Mouse (Mus musculus): ENCODE measurements around the gene Cxcr1. TPM values are rescaled to one million over a fixed set of nuclear protein-coding genes. Genes with fewer than 3 reads are reported as not detected.

Cxcr1 gene
- polyA plus RNA-seq, 1 experiment from 2014 or later, result not detected

- Histone ChIP-seq H3K27me3 (ENCODE audit: control insufficient read depth, insufficient read depth, low read length) (no peaks in the 10 kb centered on the region), H3K4me2 (ENCODE audit: low read depth, low read length) (no peak overlapping the region), H3K9ac (replicated peaks; ENCODE audit: low read depth, low read length) (no peak overlapping the region), H3K9me3 (ENCODE audit: control insufficient read depth, low read length) (no peaks in the 10 kb centered on the region), H3K4me1 (ENCODE audit: control insufficient read depth, insufficient read depth, low read length) (0 out of 2 replicates have a peak, but pooled peaks cover 2% of the 10 kb centered on the region), H3K36me3 (ENCODE audit: control insufficient read depth, insufficient read depth, low read length) (no peaks in the 10 kb centered on the region), H3K27ac (ENCODE audit: low read depth, low read length) (no peak overlapping the region), H3K4me3 (ENCODE audit: low read depth, low read length) (no peak overlapping the region)
- no peak for ATAC-seq (ENCODE audit: low read depth)
- WGBS, result 88% methylated on average over 7 of the region's 7 CpGs
Observed at GRCm38 (mm10) chr1:74201048-74201844, 6.8 kb upstream of the Cxcr1 start.

GRCm38 (mm10) chr1:74199046-74199445 lies 4.6 kb upstream of the Cxcr1 start:
- Histone ChIP-seq H3K9me3 (ENCODE audit: control insufficient read depth, low read length) (no peaks in the 10 kb centered on the region), H3K27me3 (ENCODE audit: control insufficient read depth, insufficient read depth, low read length) (no peaks in the 10 kb centered on the region), H3K9ac (replicated peaks; ENCODE audit: low read depth, low read length) (no peak overlapping the region), H3K27ac (ENCODE audit: low read depth, low read length) (no peak overlapping the region), H3K4me3 (ENCODE audit: low read depth, low read length) (no peak overlapping the region), H3K4me2 (ENCODE audit: low read depth, low read length) (no peak overlapping the region), H3K36me3 (ENCODE audit: control insufficient read depth, insufficient read depth, low read length) (no peaks in the 10 kb centered on the region), H3K4me1 (ENCODE audit: control insufficient read depth, insufficient read depth, low read length) (no peaks in the 10 kb centered on the region)
- WGBS, result 76% methylated on average over 8 of the region's 8 CpGs
- no peak for ATAC-seq (ENCODE audit: low read depth)

- no peak for ATAC-seq (ENCODE audit: low read depth)
Observed at GRCm38 (mm10) chr1:74197726-74198470, 3.5 kb upstream of the Cxcr1 start.

GRCm38 (mm10) chr1:74196621-74197419 lies 2.4 kb upstream of the Cxcr1 start:
- no peak overlapping the region for H3K27ac ChIP-seq (ENCODE audit: low read depth, low read length)
- 85% methylated on average over 17 of the region's 17 CpGs for WGBS
- H3K4me2 ChIP-seq (ENCODE audit: low read depth, low read length), result no peak overlapping the region
- H3K9ac ChIP-seq (replicated peaks; ENCODE audit: low read depth, low read length), result no peak overlapping the region
- no peak for ATAC-seq (ENCODE audit: low read depth)
- no peaks in the 10 kb centered on the region for H3K36me3 ChIP-seq (ENCODE audit: control insufficient read depth, insufficient read depth, low read length)
- no peaks in the 10 kb centered on the region for H3K27me3 ChIP-seq (ENCODE audit: control insufficient read depth, insufficient read depth, low read length)
- no peaks in the 10 kb centered on the region for H3K9me3 ChIP-seq (ENCODE audit: control insufficient read depth, low read length)
- H3K4me3 ChIP-seq (ENCODE audit: low read depth, low read length), result no peak overlapping the region
- no peaks in the 10 kb centered on the region for H3K4me1 ChIP-seq (ENCODE audit: control insufficient read depth, insufficient read depth, low read length)

More at GRCm38 (mm10) chr1:74197726-74198470, 3.5 kb upstream of the Cxcr1 start:
- no peak overlapping the region for H3K9ac ChIP-seq (replicated peaks; ENCODE audit: low read depth, low read length)
- H3K27me3 ChIP-seq (ENCODE audit: control insufficient read depth, insufficient read depth, low read length), result no peaks in the 10 kb centered on the region
- no peak overlapping the region for H3K4me2 ChIP-seq (ENCODE audit: low read depth, low read length)
- no peaks in the 10 kb centered on the region for H3K36me3 ChIP-seq (ENCODE audit: control insufficient read depth, insufficient read depth, low read length)
- 88% methylated on average over 12 of the region's 12 CpGs for WGBS
- no peaks in the 10 kb centered on the region for H3K4me1 ChIP-seq (ENCODE audit: control insufficient read depth, insufficient read depth, low read length)
- no peak overlapping the region for H3K27ac ChIP-seq (ENCODE audit: low read depth, low read length)
- H3K4me3 ChIP-seq (ENCODE audit: low read depth, low read length), result no peak overlapping the region
- H3K9me3 ChIP-seq (ENCODE audit: control insufficient read depth, low read length), result no peaks in the 10 kb centered on the region

- H3K9me3 ChIP-seq (ENCODE audit: control insufficient read depth, low read length), result no peaks in the 10 kb centered on the region
- H3K27ac ChIP-seq (ENCODE audit: low read depth, low read length), result no peak overlapping the region
- 48% methylated on average over 7 of the region's 7 CpGs for whole genome bisulfite sequencing
- no peaks in the 10 kb centered on the region for H3K36me3 ChIP-seq (ENCODE audit: control insufficient read depth, insufficient read depth, low read length)
- H3K4me2 ChIP-seq (ENCODE audit: low read depth, low read length), result no peak overlapping the region
- ATAC-seq (ENCODE audit: low read depth), result no peak
- H3K27me3 ChIP-seq (ENCODE audit: control insufficient read depth, insufficient read depth, low read length), result no peaks in the 10 kb centered on the region
- no peaks in the 10 kb centered on the region for H3K4me1 ChIP-seq (ENCODE audit: control insufficient read depth, insufficient read depth, low read length)
- H3K4me3 ChIP-seq (ENCODE audit: low read depth, low read length), result no peak overlapping the region
- H3K9ac ChIP-seq (replicated peaks; ENCODE audit: low read depth, low read length), result no peak overlapping the region
Observed at GRCm38 (mm10) chr1:74195961-74196360, 1.5 kb upstream of the Cxcr1 start.

GRCm38 (mm10) chr1:74192711-74193110 lies 1.7 kb downstream of the Cxcr1 start:
- no peak for ATAC-seq (ENCODE audit: low read depth)
- Histone ChIP-seq H3K27me3 (ENCODE audit: control insufficient read depth, insufficient read depth, low read length) (no peaks in the 10 kb centered on the region), H3K9ac (replicated peaks; ENCODE audit: low read depth, low read length) (no peak overlapping the region), H3K9me3 (ENCODE audit: control insufficient read depth, low read length) (no peaks in the 10 kb centered on the region), H3K4me2 (ENCODE audit: low read depth, low read length) (no peak overlapping the region), H3K4me1 (ENCODE audit: control insufficient read depth, insufficient read depth, low read length) (no peaks in the 10 kb centered on the region), H3K36me3 (ENCODE audit: control insufficient read depth, insufficient read depth, low read length) (no peaks in the 10 kb centered on the region), H3K27ac (ENCODE audit: low read depth, low read length) (no peak overlapping the region), H3K4me3 (ENCODE audit: low read depth, low read length) (no peak overlapping the region)
- 85% methylated on average over 2 of the region's 2 CpGs for WGBS

- H3K36me3 ChIP-seq (ENCODE audit: control insufficient read depth, insufficient read depth, low read length), result no peaks in the 10 kb centered on the region
- no peak overlapping the region for H3K27ac ChIP-seq (ENCODE audit: low read depth, low read length)
- H3K4me1 ChIP-seq (ENCODE audit: control insufficient read depth, insufficient read depth, low read length), result no peaks in the 10 kb centered on the region
- H3K4me2 ChIP-seq (ENCODE audit: low read depth, low read length), result no peak overlapping the region
- H3K4me3 ChIP-seq (ENCODE audit: low read depth, low read length), result no peak overlapping the region
- no peaks in the 10 kb centered on the region for H3K27me3 ChIP-seq (ENCODE audit: control insufficient read depth, insufficient read depth, low read length)
- WGBS, result 94% methylated on average over 7 of the region's 7 CpGs
- no peaks in the 10 kb centered on the region for H3K9me3 ChIP-seq (ENCODE audit: control insufficient read depth, low read length)
- ATAC-seq (ENCODE audit: low read depth), result no peak
- H3K9ac ChIP-seq (replicated peaks; ENCODE audit: low read depth, low read length), result no peak overlapping the region
Observed at GRCm38 (mm10) chr1:74190471-74190870, 4.0 kb downstream of the Cxcr1 start.

GRCm38 (mm10) chr1:74183006-74183405 lies 11.4 kb downstream of the Cxcr1 start:
- H3K9me3 ChIP-seq (ENCODE audit: control insufficient read depth, low read length), result no peaks in the 10 kb centered on the region
- ATAC-seq (ENCODE audit: low read depth), result no peak
- H3K9ac ChIP-seq (replicated peaks; ENCODE audit: low read depth, low read length), result no peak overlapping the region
- H3K36me3 ChIP-seq (ENCODE audit: control insufficient read depth, insufficient read depth, low read length), result no peaks in the 10 kb centered on the region
- 65% methylated on average over 2 of the region's 2 CpGs for WGBS
- H3K4me2 ChIP-seq (ENCODE audit: low read depth, low read length), result no peak overlapping the region
- no peak overlapping the region for H3K4me3 ChIP-seq (ENCODE audit: low read depth, low read length)
- no peaks in the 10 kb centered on the region for H3K27me3 ChIP-seq (ENCODE audit: control insufficient read depth, insufficient read depth, low read length)
- no peaks in the 10 kb centered on the region for H3K4me1 ChIP-seq (ENCODE audit: control insufficient read depth, insufficient read depth, low read length)
- no peak overlapping the region for H3K27ac ChIP-seq (ENCODE audit: low read depth, low read length)

All from neural tube, embryonic 14.5 days (tissue).